Mouse (Mus musculus) myocyte (in vitro differentiated cells): Measurements from ENCODE around the gene Usp2. TPM values are rescaled to one million over a fixed set of nuclear protein-coding genes. Genes with fewer than 3 reads are reported as not detected.
"Not testable (repeated sequence)": the region's sequence is repeated elsewhere in the genome, so short reads cannot be mapped to it uniquely, and the experiment has no call there.

Source experiments
- H3K27me3 ChIP-seq: one replicate; pipeline ENCODE4 v1.6.1; 2011; ENCODE audit not compliant: control insufficient read depth, insufficient read depth, insufficient read length
- H3K36me3 ChIP-seq: one replicate; pipeline ENCODE4 v1.6.1; 2011; ENCODE audit not compliant: control insufficient read depth, insufficient read depth
- H3K4me2 ChIP-seq: one replicate; pipeline ENCODE4 v1.6.1; 2011; ENCODE audit warnings: low read depth, control low read depth
- H3K4me3 ChIP-seq: one replicate; pipeline ENCODE4 v1.5.1; 2011; ENCODE audit warnings: mild to moderate bottlenecking, control low read depth, moderate library complexity
- H3K79me2 ChIP-seq: one replicate; pipeline ENCODE4 v1.6.1; 2011; ENCODE audit not compliant: control insufficient read depth, insufficient read depth
- H3ac ChIP-seq: one replicate; pipeline ENCODE4 v1.6.1; 2011; ENCODE audit not compliant: control insufficient read depth, insufficient read length
- CEBPB ChIP-seq: IDR thresholded peaks from 2 replicates; pipeline ENCODE4 v1.6.1; 2011; ENCODE audit warnings: mild to moderate bottlenecking, moderate library complexity; ENCODE audit not compliant: poor library complexity, insufficient read depth, severe bottlenecking
- E2F4 ChIP-seq: IDR thresholded peaks from one replicate; pipeline ENCODE4 v1.6.1; 2011; ENCODE audit warnings: mild to moderate bottlenecking, control low read depth, moderate library complexity; ENCODE audit not compliant: insufficient read depth
- MAX ChIP-seq: IDR thresholded peaks from one replicate; pipeline ENCODE4 v1.6.1; 2011; ENCODE audit warnings: low read depth, mild to moderate bottlenecking, control low read depth
- MYOD1 ChIP-seq, 3 experiments: IDR thresholded peaks; one replicate each; pipeline ENCODE4 v1.6.1; 2011; ENCODE audit warnings: control low read depth in 2 of 3, low read depth in 2 of 3, mild to moderate bottlenecking in 2 of 3, moderate library complexity in 1 of 3; ENCODE audit not compliant: insufficient read length in 2 of 3, control insufficient read depth in 1 of 3
- MYOG ChIP-seq, 3 experiments: IDR thresholded peaks; one replicate each; pipeline ENCODE4 v1.6.1; 2011; ENCODE audit warnings: control low read depth in 2 of 3, low read depth in 2 of 3, mild to moderate bottlenecking in 2 of 3; ENCODE audit not compliant: insufficient read length in 2 of 3, control insufficient read depth in 1 of 3, insufficient read depth in 1 of 3
- POLR2A ChIP-seq: IDR thresholded peaks from one replicate; pipeline ENCODE4 v1.6.1; 2011; ENCODE audit warnings: low read depth, mild to moderate bottlenecking, control low read depth, moderate library complexity; ENCODE audit not compliant: insufficient read length
- POLR2AphosphoS2 ChIP-seq: IDR thresholded peaks from one replicate; pipeline ENCODE4 v1.6.1; 2011; ENCODE audit warnings: low read depth, control low read depth; ENCODE audit not compliant: insufficient read length
- REST ChIP-seq: IDR thresholded peaks from one replicate; pipeline ENCODE4 v1.6.1; 2011; ENCODE audit warnings: mild to moderate bottlenecking, control low read depth, moderate library complexity; ENCODE audit not compliant: insufficient read depth, insufficient read length
- SRF ChIP-seq: IDR thresholded peaks from one replicate; pipeline ENCODE4 v1.6.1; 2011; ENCODE audit warnings: low read depth; ENCODE audit not compliant: control insufficient read depth, insufficient read length
- TCF12 ChIP-seq: IDR thresholded peaks from one replicate; pipeline ENCODE4 v1.6.1; 2011; ENCODE audit warnings: mild to moderate bottlenecking, control low read depth; ENCODE audit not compliant: poor library complexity, insufficient read depth, severe bottlenecking
- TCF3 ChIP-seq: IDR thresholded peaks from one replicate; pipeline ENCODE4 v1.6.1; 2011; ENCODE audit warnings: low read depth, control low read depth; ENCODE audit not compliant: insufficient read length
- USF1 ChIP-seq: IDR thresholded peaks from one replicate; pipeline ENCODE4 v1.6.1; 2011; ENCODE audit warnings: low read depth, mild to moderate bottlenecking, control low read depth, moderate library complexity
- polyA plus RNA-seq: library from polyadenylated mRNA; unstranded; fragments of >200 nt; fragmentation: generic; extraction: Trizol; gene quantifications from one replicate; pipeline ENCODE4 v1.2.1, GENCODE M21; 2012; ENCODE audit warnings: missing spikeins

Usp2 gene
- polyA plus RNA-seq, 1 experiment: 17.0 TPM

GRCm38 (mm10) chr9:44109360-44110095 lies 42.7 kb downstream of the Usp2 start:
- Histone ChIP-seq H3K4me2 (peak overlapping the region; percentile 56), H3K27me3 (no peaks in the 10 kb centered on the region), H3ac (no peak overlapping the region), H3K4me3 (peak overlapping the region; percentile 2), H3K36me3 (no peaks in the 10 kb centered on the region), H3K79me2 (peaks cover 38% of the 10 kb centered on the region)
- no peak for TF ChIP-seq USF1
- no peak for TF ChIP-seq E2F4
- no peak for TF ChIP-seq MYOD1 (IDR thresholded peaks at IDR 0.05; ENCODE audit: control insufficient read depth in 1 of 3, insufficient read length in 2 of 3, low read depth in 2 of 3)
- TF ChIP-seq MAX: no peak
- no peak for TF ChIP-seq POLR2AphosphoS2
- TF ChIP-seq TCF3: no peak
- TF ChIP-seq SRF: no peak
- TF ChIP-seq MYOG (IDR thresholded peaks at IDR 0.05; ENCODE audit: control insufficient read depth in 1 of 3, insufficient read depth in 1 of 3, insufficient read length in 2 of 3, low read depth in 2 of 3): no peak
- TF ChIP-seq REST: no peak
- TF ChIP-seq POLR2A: no peak
- no peak for TF ChIP-seq CEBPB
- TF ChIP-seq TCF12: no peak

- Histone ChIP-seq H3K4me3 (peak overlapping the region; percentile 45), H3K79me2 (peaks cover 34% of the 10 kb centered on the region), H3K4me2 (peak overlapping the region; percentile 68)
- not testable (repeated sequence) for H3K36me3 ChIP-seq, H3ac ChIP-seq, H3K27me3 ChIP-seq
Observed at GRCm38 (mm10) chr9:44111909-44112308, 45.1 kb downstream of the Usp2 start.

GRCm38 (mm10) chr9:44113105-44113789 lies 46.4 kb downstream of the Usp2 start, which contains the start of the genes Gm49380 and Rnf26:
TSS of gene Gm49380 (minus strand) at chr9:44113500.
TSS of gene Rnf26 (minus strand) at chr9:44113517.
- peak within 1 kb of the TSS; percentile 68 for H3K4me2 ChIP-seq
- TF ChIP-seq E2F4 (peak; percentile 85), SRF (peak; percentile 17), MAX (no peak), TCF3 (no peak), USF1 (no peak), TCF12 (no peak), REST (no peak), CEBPB (no peak), POLR2AphosphoS2 (peak; percentile 49), POLR2A (peak; percentile 75), MYOD1 (IDR thresholded peaks at IDR 0.05; ENCODE audit: control insufficient read depth in 1 of 3, insufficient read length in 2 of 3, low read depth in 2 of 3) (no peak), MYOG (IDR thresholded peaks at IDR 0.05; ENCODE audit: control insufficient read depth in 1 of 3, insufficient read depth in 1 of 3, insufficient read length in 2 of 3, low read depth in 2 of 3) (no peak)
- no peaks in the 10 kb centered on the region for H3K27me3 ChIP-seq
- H3K79me2 ChIP-seq: peaks cover 25% of the 10 kb centered on the region
- peak within 1 kb of the TSS; percentile 94 for H3ac ChIP-seq
- H3K4me3 ChIP-seq: peak within 1 kb of the TSS; percentile 45
- H3K36me3 ChIP-seq: no peaks in the 10 kb centered on the region

GRCm38 (mm10) chr9:44114453-44114852 lies 47.6 kb downstream of the Usp2 start:
- Histone ChIP-seq H3K36me3 (no peaks in the 10 kb centered on the region), H3K27me3 (no peaks in the 10 kb centered on the region), H3K4me2 (no peak overlapping the region), H3K4me3 (no peak overlapping the region), H3K79me2 (peaks cover 13% of the 10 kb centered on the region), H3ac (no peak overlapping the region)
- TF ChIP-seq POLR2A (no peak), MYOD1 (IDR thresholded peaks at IDR 0.05; ENCODE audit: control insufficient read depth in 1 of 3, insufficient read length in 2 of 3, low read depth in 2 of 3) (no peak), MAX (no peak), POLR2AphosphoS2 (no peak), USF1 (no peak), CEBPB (no peak), REST (no peak), E2F4 (no peak), TCF3 (no peak), SRF (no peak), TCF12 (no peak), MYOG (IDR thresholded peaks at IDR 0.05; ENCODE audit: control insufficient read depth in 1 of 3, insufficient read depth in 1 of 3, insufficient read length in 2 of 3, low read depth in 2 of 3) (no peak)
